Mouse (Mus musculus): ENCODE data around the gene Elf2. TPM values are rescaled to one million over a fixed set of nuclear protein-coding genes. Genes with fewer than 3 reads are reported as not detected.

The Elf2 gene
- polyA plus RNA-seq, 1 experiment: 62.9 TPM

GRCm38 (mm10) chr3:51375307-51376265 lies 35.1 kb upstream of the Elf2 start:
- TF ChIP-seq POLR2A (IDR thresholded peaks at IDR 0.05; ENCODE audit: borderline replicate concordance, extremely low read depth, insufficient read depth, insufficient read length, poor library complexity, severe bottlenecking) (no peak), CTCF (IDR thresholded peaks at IDR 0.05; ENCODE audit: borderline replicate concordance, extremely low read depth, insufficient read depth, insufficient read length) (peak; percentile 57; the same call in 1 of the 2 replicates)
- DNase-seq (ENCODE audit: low read depth): peak; percentile 46

GRCm38 (mm10) chr3:51373544-51373943 lies 33.1 kb upstream of the Elf2 start:
- TF ChIP-seq POLR2A (IDR thresholded peaks at IDR 0.05; ENCODE audit: borderline replicate concordance, extremely low read depth, insufficient read depth, insufficient read length, poor library complexity, severe bottlenecking) (no peak), CTCF (IDR thresholded peaks at IDR 0.05; ENCODE audit: borderline replicate concordance, extremely low read depth, insufficient read depth, insufficient read length) (no peak)
- DNase-seq (ENCODE audit: low read depth): no peak

DNA sequence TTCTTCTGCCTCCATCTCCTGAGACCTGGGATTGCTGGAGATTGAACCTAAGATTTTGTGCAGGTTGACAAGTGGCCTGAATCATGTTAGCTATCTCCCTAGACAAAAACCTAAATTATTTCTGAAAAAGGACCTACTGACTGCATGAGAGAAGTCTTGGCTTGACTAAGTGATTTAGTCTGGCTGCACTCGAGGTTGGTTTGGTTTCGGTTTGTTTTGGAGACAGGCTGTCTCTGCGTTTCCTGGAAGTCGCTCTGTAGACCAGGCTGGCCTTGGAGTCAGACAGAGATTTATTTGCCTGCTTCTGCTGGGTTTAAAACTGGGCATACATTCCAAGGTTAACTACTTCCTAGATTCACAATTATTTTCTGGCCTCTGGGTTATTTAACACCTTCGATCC lies 32.4 kb upstream of the Elf2 start:
- no peak for DNase-seq (ENCODE audit: low read depth)
- no peak for TF ChIP-seq POLR2A (IDR thresholded peaks at IDR 0.05; ENCODE audit: borderline replicate concordance, extremely low read depth, insufficient read depth, insufficient read length, poor library complexity, severe bottlenecking)
- TF ChIP-seq CTCF (IDR thresholded peaks at IDR 0.05; ENCODE audit: borderline replicate concordance, extremely low read depth, insufficient read depth, insufficient read length): no peak

GRCm38 (mm10) chr3:51371826-51372225 lies 31.4 kb upstream of the Elf2 start:
- TF ChIP-seq CTCF (IDR thresholded peaks at IDR 0.05; ENCODE audit: borderline replicate concordance, extremely low read depth, insufficient read depth, insufficient read length) (no peak), POLR2A (IDR thresholded peaks at IDR 0.05; ENCODE audit: borderline replicate concordance, extremely low read depth, insufficient read depth, insufficient read length, poor library complexity, severe bottlenecking) (no peak)
- no peak for DNase-seq (ENCODE audit: low read depth)

- no peak for DNase-seq (ENCODE audit: low read depth)
- no peak for TF ChIP-seq CTCF (IDR thresholded peaks at IDR 0.05; ENCODE audit: borderline replicate concordance, extremely low read depth, insufficient read depth, insufficient read length)
- TF ChIP-seq POLR2A (IDR thresholded peaks at IDR 0.05; ENCODE audit: borderline replicate concordance, extremely low read depth, insufficient read depth, insufficient read length, poor library complexity, severe bottlenecking): no peak
Measured at GRCm38 (mm10) chr3:51368011-51368410, 27.5 kb upstream of the Elf2 start.

DNA sequence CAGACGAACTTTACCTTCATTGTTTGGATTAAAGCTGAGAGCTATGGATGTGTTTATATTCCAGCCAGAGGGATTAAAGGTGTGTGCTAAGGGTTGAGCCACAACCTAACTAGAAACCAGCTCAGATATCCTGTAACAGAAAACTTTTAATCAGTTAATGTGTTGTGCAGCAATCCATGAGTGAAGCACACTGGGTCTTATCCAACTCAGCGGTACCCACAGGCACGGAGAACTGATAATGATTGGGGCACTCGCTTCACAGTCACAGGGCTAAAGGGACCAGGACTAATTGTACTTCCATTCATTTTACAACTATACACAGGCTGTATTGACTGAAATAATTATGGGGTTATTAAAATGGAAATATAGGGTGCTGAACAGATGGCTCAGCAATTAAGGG lies 26.5 kb upstream of the Elf2 start:
- TF ChIP-seq POLR2A (IDR thresholded peaks at IDR 0.05; ENCODE audit: borderline replicate concordance, extremely low read depth, insufficient read depth, insufficient read length, poor library complexity, severe bottlenecking): no peak
- no peak for TF ChIP-seq CTCF (IDR thresholded peaks at IDR 0.05; ENCODE audit: borderline replicate concordance, extremely low read depth, insufficient read depth, insufficient read length)
- peak; percentile 30 for DNase-seq (ENCODE audit: low read depth)

DNA sequence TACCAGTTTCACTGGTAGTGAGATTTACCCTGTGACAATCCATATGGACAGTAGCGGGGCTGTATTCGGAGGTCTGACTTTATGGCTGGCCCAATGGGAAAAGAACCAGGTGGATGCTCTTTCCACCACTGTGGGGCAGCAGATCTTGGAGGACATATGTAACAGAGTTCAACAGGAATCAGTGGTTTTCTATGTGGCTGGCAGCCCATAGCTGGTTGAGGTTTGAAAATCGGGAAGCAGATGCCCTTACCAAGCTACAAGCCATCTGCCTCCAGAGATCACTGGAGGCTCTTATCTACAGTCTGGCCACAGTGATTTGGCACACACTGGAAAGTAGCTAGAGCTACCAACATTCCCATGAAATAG lies 25.0 kb upstream of the Elf2 start:
- DNase-seq (ENCODE audit: low read depth): no peak
- TF ChIP-seq POLR2A (IDR thresholded peaks at IDR 0.05; ENCODE audit: borderline replicate concordance, extremely low read depth, insufficient read depth, insufficient read length, poor library complexity, severe bottlenecking) (no peak), CTCF (IDR thresholded peaks at IDR 0.05; ENCODE audit: borderline replicate concordance, extremely low read depth, insufficient read depth, insufficient read length) (no peak)

DNA sequence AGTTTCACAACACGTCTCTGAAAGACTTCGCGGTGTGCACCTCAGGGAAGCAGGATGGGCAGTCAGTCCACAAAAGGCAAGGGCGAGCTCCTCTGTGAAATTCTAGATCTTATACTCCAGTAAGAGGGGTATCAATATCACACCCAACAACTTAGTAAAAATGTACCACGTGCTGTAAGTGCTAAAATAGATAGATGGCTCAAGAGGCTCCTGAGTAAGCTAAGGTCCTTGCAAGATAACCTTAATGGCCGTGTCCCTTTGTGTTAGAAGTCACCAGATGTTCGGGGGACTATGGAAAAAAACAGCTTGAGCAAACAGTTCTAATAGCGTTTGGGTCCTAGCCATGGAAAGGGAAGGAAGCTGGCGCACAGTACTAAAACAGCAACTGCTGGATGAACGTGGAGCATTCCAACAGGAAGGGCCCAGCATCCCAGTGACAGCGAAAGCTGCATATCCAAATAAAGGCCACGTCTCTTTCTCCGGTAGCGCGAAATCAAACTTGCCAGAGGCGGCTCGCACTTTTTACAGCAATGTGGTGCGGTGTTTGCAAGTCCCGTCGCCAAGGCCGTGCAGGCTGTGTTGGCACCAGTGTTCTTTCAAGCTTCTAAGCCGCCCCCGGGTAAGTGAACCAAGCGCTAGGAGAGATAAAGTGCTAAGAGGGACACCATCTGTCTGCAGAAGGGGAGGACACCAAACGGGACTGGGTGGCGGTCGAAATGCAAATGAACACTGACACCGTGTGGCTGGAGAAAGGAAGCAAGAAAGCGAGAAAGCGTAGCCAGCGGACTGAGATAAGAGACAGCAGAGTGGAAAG lies 24.4 kb upstream of the Elf2 start:
- TF ChIP-seq CTCF (IDR thresholded peaks at IDR 0.05; ENCODE audit: borderline replicate concordance, extremely low read depth, insufficient read depth, insufficient read length) (peak; percentile 81), POLR2A (IDR thresholded peaks at IDR 0.05; ENCODE audit: borderline replicate concordance, extremely low read depth, insufficient read depth, insufficient read length, poor library complexity, severe bottlenecking) (no peak)
- DNase-seq (ENCODE audit: low read depth): peak; percentile 95

DNA sequence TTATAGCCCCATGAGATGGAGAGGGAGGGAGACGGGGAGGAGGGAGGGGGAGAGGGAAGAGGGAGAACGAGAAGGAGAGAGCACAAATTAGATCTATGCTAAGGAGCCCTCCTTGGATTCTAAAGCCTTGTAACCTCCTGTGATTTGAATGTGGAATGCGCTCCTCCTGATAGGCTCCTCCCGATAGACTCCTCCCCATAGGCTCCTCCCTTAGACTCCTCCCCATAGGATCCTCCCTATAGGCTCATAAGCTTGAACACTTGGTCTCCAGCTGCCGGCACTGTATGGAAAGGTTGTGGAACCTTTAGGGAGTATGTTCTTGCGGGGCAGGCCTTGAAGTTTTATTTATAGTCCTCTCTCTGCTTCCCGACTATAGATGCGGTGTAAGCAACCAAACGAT lies 20.6 kb upstream of the Elf2 start:
- DNase-seq (ENCODE audit: low read depth): peak; percentile 23
- no peak for TF ChIP-seq POLR2A (IDR thresholded peaks at IDR 0.05; ENCODE audit: borderline replicate concordance, extremely low read depth, insufficient read depth, insufficient read length, poor library complexity, severe bottlenecking)
- TF ChIP-seq CTCF (IDR thresholded peaks at IDR 0.05; ENCODE audit: borderline replicate concordance, extremely low read depth, insufficient read depth, insufficient read length): no peak

GRCm38 (mm10) chr3:51359558-51360307 lies 19.3 kb upstream of the Elf2 start:
- no peak for TF ChIP-seq CTCF (IDR thresholded peaks at IDR 0.05; ENCODE audit: borderline replicate concordance, extremely low read depth, insufficient read depth, insufficient read length)
- DNase-seq (ENCODE audit: low read depth): no peak
